Mouse (Mus musculus): Measurements from ENCODE around the gene Atp1b1.

Atp1b1 gene

GRCm38 (mm10) chr1:164440230-164440629, 17.9 kb downstream of the Atp1b1 start:
- DNase-seq (ENCODE audit: low spot score in 2 of 2), result no peak

- no peak for DNase-seq (ENCODE audit: low spot score in 2 of 2)
These were observed 21.4 kb downstream of the Atp1b1 start for GRCm38 (mm10) chr1:164436749-164437148.

GRCm38 (mm10) chr1:164434049-164434448, 24.1 kb downstream of the Atp1b1 start:
- no peak for DNase-seq (ENCODE audit: low spot score in 2 of 2)

- no peak for DNase-seq (ENCODE audit: low spot score in 2 of 2)
These were observed 25.5 kb downstream of the Atp1b1 start for GRCm38 (mm10) chr1:164432649-164433048.

- DNase-seq (ENCODE audit: low spot score in 2 of 2), result no peak
These were observed 29.5 kb downstream of the Atp1b1 start for GRCm38 (mm10) chr1:164428644-164429043.

GRCm38 (mm10) chr1:164427777-164428176, 30.4 kb downstream of the Atp1b1 start:
- no peak for DNase-seq (ENCODE audit: low spot score in 2 of 2)

GRCm38 (mm10) chr1:164426227-164426626, 31.9 kb downstream of the Atp1b1 start:
- DNase-seq (ENCODE audit: low spot score in 2 of 2), result no peak

- no peak for DNase-seq (ENCODE audit: low spot score in 2 of 2)
These were observed 37.4 kb downstream of the Atp1b1 start for GRCm38 (mm10) chr1:164420623-164421354.

- no peak for DNase-seq (ENCODE audit: low spot score in 2 of 2)
These were observed 38.8 kb downstream of the Atp1b1 start for GRCm38 (mm10) chr1:164419401-164419800.

- DNase-seq (ENCODE audit: low spot score in 2 of 2), result no peak
These were observed 39.8 kb downstream of the Atp1b1 start for GRCm38 (mm10) chr1:164418320-164418719.

GRCm38 (mm10) chr1:164417604-164418003, 40.6 kb downstream of the Atp1b1 start:
- DNase-seq (ENCODE audit: low spot score in 2 of 2), result no peak

- DNase-seq (ENCODE audit: low spot score in 2 of 2), result no peak
These were observed 41.3 kb downstream of the Atp1b1 start for GRCm38 (mm10) chr1:164416692-164417394.

GRCm38 (mm10) chr1:164415347-164415751, 42.8 kb downstream of the Atp1b1 start:
- no peak for DNase-seq (ENCODE audit: low spot score in 2 of 2)

GRCm38 (mm10) chr1:164413608-164414007, 44.5 kb downstream of the Atp1b1 start:
- no peak for DNase-seq (ENCODE audit: low spot score in 2 of 2)

GRCm38 (mm10) chr1:164412906-164413305, 45.2 kb downstream of the Atp1b1 start:
- no peak for DNase-seq (ENCODE audit: low spot score in 2 of 2)

GRCm38 (mm10) chr1:164411306-164411705, 46.8 kb downstream of the Atp1b1 start:
- DNase-seq (ENCODE audit: low spot score in 2 of 2), result no peak

- no peak for DNase-seq (ENCODE audit: low spot score in 2 of 2)
These were observed 49.5 kb downstream of the Atp1b1 start for GRCm38 (mm10) chr1:164408655-164409054.

- DNase-seq (ENCODE audit: low spot score in 2 of 2), result no peak
These were observed 51.6 kb downstream of the Atp1b1 start for GRCm38 (mm10) chr1:164406506-164406905.

GRCm38 (mm10) chr1:164405385-164405802, 52.8 kb downstream of the Atp1b1 start:
- no peak for DNase-seq (ENCODE audit: low spot score in 2 of 2)

- no peak for DNase-seq (ENCODE audit: low spot score in 2 of 2)
These were observed 58.6 kb downstream of the Atp1b1 start for GRCm38 (mm10) chr1:164399578-164399977.

- no peak for DNase-seq (ENCODE audit: low spot score in 2 of 2)
These were observed 60.5 kb downstream of the Atp1b1 start for GRCm38 (mm10) chr1:164397672-164398071.

- no peak for DNase-seq (ENCODE audit: low spot score in 2 of 2)
These were observed 62.9 kb downstream of the Atp1b1 start for GRCm38 (mm10) chr1:164395131-164395780.

- no peak for DNase-seq (ENCODE audit: low spot score in 2 of 2)
These were observed 66.0 kb downstream of the Atp1b1 start for GRCm38 (mm10) chr1:164392176-164392575.

Measured in spleen, postnatal 14 days (tissue).